Mouse (Mus musculus): ENCODE measurements around the gene B4galt5.

The B4galt5 gene

GRCm38 (mm10) chr2:167348376-167349282, at the start of gene B4galt5:
Gene B4galt5, minus strand, starts transcription at chr2:167349183.
- 1% methylated on average over 91 of the region's 111 CpGs for WGBS

GRCm38 (mm10) chr2:167396420-167396819, 47.4 kb upstream of the B4galt5 start:
- WGBS, result 96% methylated on average over 9 of the region's 9 CpGs

GRCm38 (mm10) chr2:167394426-167394825, 45.4 kb upstream of the B4galt5 start:
- 89% methylated on average over 7 of the region's 7 CpGs for WGBS

- 84% methylated on average over 6 of the region's 6 CpGs for WGBS
Measured at GRCm38 (mm10) chr2:167386998-167387397, 38.0 kb upstream of the B4galt5 start.

GRCm38 (mm10) chr2:167386456-167386855, 37.5 kb upstream of the B4galt5 start:
- 93% methylated on average over 4 of the region's 4 CpGs for whole genome bisulfite sequencing

GRCm38 (mm10) chr2:167383666-167384083, 34.7 kb upstream of the B4galt5 start:
- WGBS, result 84% methylated on average over 13 of the region's 13 CpGs

- 94% methylated on average over 7 of the region's 7 CpGs for WGBS
Measured at GRCm38 (mm10) chr2:167382389-167382788, 33.4 kb upstream of the B4galt5 start.

- 86% methylated on average over 7 of the region's 7 CpGs for WGBS
Measured at GRCm38 (mm10) chr2:167381596-167381995, 32.6 kb upstream of the B4galt5 start.

- 63% methylated on average over 7 of the region's 7 CpGs for WGBS
Measured at GRCm38 (mm10) chr2:167380615-167381285, 31.8 kb upstream of the B4galt5 start.

GRCm38 (mm10) chr2:167378972-167379371, 30.0 kb upstream of the B4galt5 start:
- 75% methylated on average over 4 of the region's 4 CpGs for WGBS

GRCm38 (mm10) chr2:167377697-167378096, 28.7 kb upstream of the B4galt5 start:
- WGBS, result 81% methylated on average over 3 of the region's 3 CpGs

GRCm38 (mm10) chr2:167376160-167376564, 27.2 kb upstream of the B4galt5 start:
- 49% methylated on average over 8 of the region's 8 CpGs for WGBS

- WGBS, result 93% methylated on average over 5 of the region's 5 CpGs
Measured at GRCm38 (mm10) chr2:167375688-167376087, 26.7 kb upstream of the B4galt5 start.

GRCm38 (mm10) chr2:167375135-167375534, 26.2 kb upstream of the B4galt5 start:
- 88% methylated on average over 9 of the region's 9 CpGs for WGBS

- 77% methylated on average over 12 of the region's 12 CpGs for WGBS
Measured at GRCm38 (mm10) chr2:167374191-167374805, 25.3 kb upstream of the B4galt5 start.

- WGBS, result 33% methylated on average over 5 of the region's 5 CpGs
Measured at GRCm38 (mm10) chr2:167373266-167373665, 24.3 kb upstream of the B4galt5 start.

GRCm38 (mm10) chr2:167371506-167371905, 22.5 kb upstream of the B4galt5 start:
- WGBS, result 85% methylated on average over 2 of the region's 2 CpGs

- WGBS, result 80% methylated on average over 9 of the region's 9 CpGs
Measured at GRCm38 (mm10) chr2:167368328-167368727, 19.3 kb upstream of the B4galt5 start.

GRCm38 (mm10) chr2:167367777-167368281, 18.8 kb upstream of the B4galt5 start:
- 70% methylated on average over 20 of the region's 20 CpGs for WGBS

- 63% methylated on average over 7 of the region's 7 CpGs for WGBS
Measured at GRCm38 (mm10) chr2:167367325-167367724, 18.3 kb upstream of the B4galt5 start.

GRCm38 (mm10) chr2:167365063-167365462, 16.1 kb upstream of the B4galt5 start:
- WGBS, result 96% methylated on average over 2 of the region's 2 CpGs

All from cerebral cortex, adult 2 months (tissue).